Mouse (Mus musculus) myocyte (in vitro differentiated cells): ENCODE measurements around the gene Qtrt1. TPM values are rescaled to one million over a fixed set of nuclear protein-coding genes. Genes with fewer than 3 reads are reported as not detected.
A peak's percentile ranks its signal among the peaks of the same experiment; 100 is the strongest.
"Not testable (repeated sequence)": the region's sequence is repeated elsewhere in the genome, so short reads cannot be mapped to it uniquely, and the experiment has no call there.

Source experiments
- H3K27me3 ChIP-seq: one replicate; pipeline ENCODE4 v1.6.1; 2011; ENCODE audit not compliant: control insufficient read depth, insufficient read depth, insufficient read length
- H3K36me3 ChIP-seq: one replicate; pipeline ENCODE4 v1.6.1; 2011; ENCODE audit not compliant: control insufficient read depth, insufficient read depth
- H3K4me2 ChIP-seq: one replicate; pipeline ENCODE4 v1.6.1; 2011; ENCODE audit warnings: low read depth, control low read depth
- H3K4me3 ChIP-seq: one replicate; pipeline ENCODE4 v1.5.1; 2011; ENCODE audit warnings: mild to moderate bottlenecking, control low read depth, moderate library complexity
- H3K79me2 ChIP-seq: one replicate; pipeline ENCODE4 v1.6.1; 2011; ENCODE audit not compliant: control insufficient read depth, insufficient read depth
- H3ac ChIP-seq: one replicate; pipeline ENCODE4 v1.6.1; 2011; ENCODE audit not compliant: control insufficient read depth, insufficient read length
- CEBPB ChIP-seq: IDR thresholded peaks from 2 replicates; pipeline ENCODE4 v1.6.1; 2011; ENCODE audit warnings: mild to moderate bottlenecking, moderate library complexity; ENCODE audit not compliant: poor library complexity, insufficient read depth, severe bottlenecking
- E2F4 ChIP-seq: IDR thresholded peaks from one replicate; pipeline ENCODE4 v1.6.1; 2011; ENCODE audit warnings: mild to moderate bottlenecking, control low read depth, moderate library complexity; ENCODE audit not compliant: insufficient read depth
- MAX ChIP-seq: IDR thresholded peaks from one replicate; pipeline ENCODE4 v1.6.1; 2011; ENCODE audit warnings: low read depth, mild to moderate bottlenecking, control low read depth
- MYOD1 ChIP-seq, 3 experiments: IDR thresholded peaks; one replicate each; pipeline ENCODE4 v1.6.1; 2011; ENCODE audit warnings: control low read depth in 2 of 3, low read depth in 2 of 3, mild to moderate bottlenecking in 2 of 3, moderate library complexity in 1 of 3; ENCODE audit not compliant: insufficient read length in 2 of 3, control insufficient read depth in 1 of 3
- MYOG ChIP-seq, 3 experiments: IDR thresholded peaks; one replicate each; pipeline ENCODE4 v1.6.1; 2011; ENCODE audit warnings: control low read depth in 2 of 3, low read depth in 2 of 3, mild to moderate bottlenecking in 2 of 3; ENCODE audit not compliant: insufficient read length in 2 of 3, control insufficient read depth in 1 of 3, insufficient read depth in 1 of 3
- POLR2A ChIP-seq: IDR thresholded peaks from one replicate; pipeline ENCODE4 v1.6.1; 2011; ENCODE audit warnings: low read depth, mild to moderate bottlenecking, control low read depth, moderate library complexity; ENCODE audit not compliant: insufficient read length
- POLR2AphosphoS2 ChIP-seq: IDR thresholded peaks from one replicate; pipeline ENCODE4 v1.6.1; 2011; ENCODE audit warnings: low read depth, control low read depth; ENCODE audit not compliant: insufficient read length
- REST ChIP-seq: IDR thresholded peaks from one replicate; pipeline ENCODE4 v1.6.1; 2011; ENCODE audit warnings: mild to moderate bottlenecking, control low read depth, moderate library complexity; ENCODE audit not compliant: insufficient read depth, insufficient read length
- SRF ChIP-seq: IDR thresholded peaks from one replicate; pipeline ENCODE4 v1.6.1; 2011; ENCODE audit warnings: low read depth; ENCODE audit not compliant: control insufficient read depth, insufficient read length
- TCF12 ChIP-seq: IDR thresholded peaks from one replicate; pipeline ENCODE4 v1.6.1; 2011; ENCODE audit warnings: mild to moderate bottlenecking, control low read depth; ENCODE audit not compliant: poor library complexity, insufficient read depth, severe bottlenecking
- TCF3 ChIP-seq: IDR thresholded peaks from one replicate; pipeline ENCODE4 v1.6.1; 2011; ENCODE audit warnings: low read depth, control low read depth; ENCODE audit not compliant: insufficient read length
- USF1 ChIP-seq: IDR thresholded peaks from one replicate; pipeline ENCODE4 v1.6.1; 2011; ENCODE audit warnings: low read depth, mild to moderate bottlenecking, control low read depth, moderate library complexity
- polyA plus RNA-seq: library from polyadenylated mRNA; unstranded; fragments of >200 nt; fragmentation: generic; extraction: Trizol; gene quantifications from one replicate; pipeline ENCODE4 v1.2.1, GENCODE M21; 2012; ENCODE audit warnings: missing spikeins

The Qtrt1 gene
- polyA plus RNA-seq, 1 experiment: 55.3 TPM

DNA sequence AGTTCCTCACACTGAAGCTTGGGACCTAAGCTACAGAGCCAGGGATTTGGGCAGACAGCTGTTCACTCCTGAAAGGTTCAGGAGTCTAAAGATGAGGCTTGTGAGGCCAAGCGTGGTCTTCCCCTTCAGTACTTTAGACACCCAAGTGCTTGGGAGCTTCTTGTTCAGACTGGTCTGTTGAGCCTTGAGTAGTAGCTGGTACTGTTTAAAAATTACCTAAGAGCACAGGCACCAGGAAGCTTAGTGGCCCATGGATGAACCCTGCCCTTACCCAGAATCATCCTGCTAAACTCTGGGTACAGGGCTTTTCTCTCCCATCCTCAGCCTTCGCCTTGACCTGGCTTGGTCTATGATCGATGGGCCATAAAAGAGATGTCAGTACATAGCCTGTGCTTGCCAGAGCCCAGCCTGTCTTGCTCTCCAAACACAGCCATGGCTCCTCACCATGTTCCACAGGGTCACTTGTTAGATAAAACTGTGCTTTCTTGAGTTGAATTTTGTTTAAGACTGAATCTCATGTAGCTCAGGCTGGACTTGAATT lies 48.8 kb downstream of the Qtrt1 start:
- Histone ChIP-seq H3K4me3 (no peak overlapping the region), H3K79me2 (peaks cover 42% of the 10 kb centered on the region), H3K27me3 (no peaks in the 10 kb centered on the region), H3K36me3 (peaks cover 21% of the 10 kb centered on the region), H3K4me2 (no peak overlapping the region), H3ac (no peak overlapping the region)
- TF ChIP-seq E2F4 (no peak), POLR2A (no peak), MYOD1 (IDR thresholded peaks at IDR 0.05; ENCODE audit: control insufficient read depth in 1 of 3, insufficient read length in 2 of 3, low read depth in 2 of 3) (no peak), MAX (no peak), POLR2AphosphoS2 (no peak), MYOG (IDR thresholded peaks at IDR 0.05; ENCODE audit: control insufficient read depth in 1 of 3, insufficient read depth in 1 of 3, insufficient read length in 2 of 3, low read depth in 2 of 3) (no peak), USF1 (no peak), REST (no peak), TCF12 (no peak), SRF (no peak), TCF3 (no peak), CEBPB (no peak)

DNA sequence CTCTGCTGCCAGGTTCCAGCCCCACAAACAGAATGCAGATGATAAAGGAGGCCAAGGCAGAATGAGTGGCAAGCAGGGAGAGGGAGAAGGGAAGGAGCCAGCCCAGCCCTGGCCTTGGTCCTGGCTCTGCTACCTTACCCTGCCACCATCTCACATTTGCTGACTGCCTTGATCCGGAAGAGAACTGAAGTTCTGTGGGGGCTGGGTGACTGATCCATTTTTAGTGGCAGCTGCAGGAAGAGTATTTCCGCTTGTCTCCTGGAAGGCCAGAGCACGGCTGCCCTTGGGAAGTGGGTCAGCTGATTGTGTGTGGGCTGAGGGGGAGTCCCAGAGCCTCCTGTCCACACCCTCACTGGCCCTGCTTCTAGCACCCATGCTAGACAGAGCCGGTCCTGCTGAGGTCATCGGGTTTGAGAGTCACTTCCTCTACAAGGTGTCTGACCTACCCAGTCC lies 51.5 kb downstream of the Qtrt1 start:
- Histone ChIP-seq H3K79me2 (peaks cover 34% of the 10 kb centered on the region), H3K4me2 (peak overlapping the region; percentile 59), H3K27me3 (no peaks in the 10 kb centered on the region), H3K4me3 (no peak overlapping the region), H3K36me3 (peaks cover 28% of the 10 kb centered on the region), H3ac (no peak overlapping the region)
- TF ChIP-seq CEBPB (no peak), TCF3 (no peak), TCF12 (no peak), POLR2A (no peak), REST (peak; percentile 44), MYOD1 (IDR thresholded peaks at IDR 0.05; ENCODE audit: control insufficient read depth in 1 of 3, insufficient read length in 2 of 3, low read depth in 2 of 3) (peak in 1 of 3 experiments; percentile 58), MYOG (IDR thresholded peaks at IDR 0.05; ENCODE audit: control insufficient read depth in 1 of 3, insufficient read depth in 1 of 3, insufficient read length in 2 of 3, low read depth in 2 of 3) (peak in 2 of 3 experiments; percentile 10 to 65), POLR2AphosphoS2 (peak; percentile 16), USF1 (peak; percentile 19), MAX (no peak), E2F4 (no peak), SRF (no peak)

DNA sequence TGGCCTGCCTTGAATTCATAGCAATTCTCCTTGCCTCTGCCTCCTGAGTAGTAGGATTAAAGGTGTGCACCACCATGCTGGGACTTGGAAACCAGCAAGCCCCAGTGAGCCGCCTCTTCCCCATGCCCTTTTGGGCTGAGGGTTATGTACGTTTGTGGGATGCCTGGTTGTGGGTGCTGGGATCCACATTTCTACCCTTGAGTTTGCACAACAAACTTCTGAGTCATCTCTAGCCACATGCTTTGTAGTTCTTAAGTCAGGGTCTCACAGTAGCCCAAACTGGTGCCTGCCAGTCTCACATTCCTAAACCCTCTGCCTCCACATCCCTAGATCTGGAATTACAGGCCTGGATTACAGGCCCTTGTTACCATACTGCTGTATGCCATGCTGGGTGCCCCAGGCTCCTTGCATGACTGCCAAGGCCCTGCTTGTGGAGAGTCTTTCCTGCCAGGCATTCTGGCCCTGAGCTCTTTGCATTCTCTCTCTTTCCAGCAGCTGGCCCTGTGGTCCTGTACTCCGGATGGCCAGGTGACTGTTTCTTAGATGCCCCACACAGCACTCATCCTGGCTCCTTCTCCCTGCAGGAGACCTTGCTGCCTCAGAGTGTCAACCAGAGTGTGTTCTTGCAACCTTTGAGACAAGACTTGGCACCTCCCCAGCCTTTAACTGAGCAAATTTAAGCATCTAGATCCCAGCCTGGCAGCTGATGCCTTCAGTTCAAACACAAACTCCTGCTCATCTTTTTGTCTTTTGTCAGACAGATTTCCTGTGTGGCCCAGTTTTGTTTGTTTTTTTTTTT lies 52.3 kb downstream of the Qtrt1 start:
- Histone ChIP-seq H3ac (no peak overlapping the region), H3K27me3 (no peaks in the 10 kb centered on the region), H3K4me3 (no peak overlapping the region), H3K4me2 (peak overlapping the region; percentile 59), H3K79me2 (peaks cover 29% of the 10 kb centered on the region), H3K36me3 (peaks cover 25% of the 10 kb centered on the region)
- TF ChIP-seq POLR2A (no peak), E2F4 (no peak), MAX (no peak), CEBPB (peak; percentile 64), TCF3 (no peak), MYOG (IDR thresholded peaks at IDR 0.05; ENCODE audit: control insufficient read depth in 1 of 3, insufficient read depth in 1 of 3, insufficient read length in 2 of 3, low read depth in 2 of 3) (no peak)

DNA sequence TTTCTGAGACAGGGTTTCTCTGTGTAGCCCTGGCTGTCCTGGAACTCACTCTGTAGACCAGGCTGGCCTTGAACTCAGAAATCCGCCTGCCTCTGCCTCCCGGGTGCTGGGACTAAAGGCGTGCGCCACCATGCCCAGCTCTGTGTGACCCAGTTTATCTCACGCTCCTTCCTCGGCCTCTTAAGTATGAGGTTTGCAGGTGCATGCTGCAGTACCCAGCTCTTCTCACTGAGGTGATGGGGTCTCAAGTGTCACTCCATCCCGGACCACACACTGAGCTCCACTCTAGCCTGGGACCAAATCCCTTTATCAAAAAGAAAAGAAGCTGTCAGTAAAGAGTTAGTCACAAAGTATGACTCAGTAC lies 52.9 kb downstream of the Qtrt1 start:
- H3ac ChIP-seq, H3K4me3 ChIP-seq, H3K27me3 ChIP-seq, H3K4me2 ChIP-seq: not testable (repeated sequence)
- H3K79me2 ChIP-seq: peaks cover 23% of the 10 kb centered on the region
- H3K36me3 ChIP-seq: peaks cover 21% of the 10 kb centered on the region

DNA sequence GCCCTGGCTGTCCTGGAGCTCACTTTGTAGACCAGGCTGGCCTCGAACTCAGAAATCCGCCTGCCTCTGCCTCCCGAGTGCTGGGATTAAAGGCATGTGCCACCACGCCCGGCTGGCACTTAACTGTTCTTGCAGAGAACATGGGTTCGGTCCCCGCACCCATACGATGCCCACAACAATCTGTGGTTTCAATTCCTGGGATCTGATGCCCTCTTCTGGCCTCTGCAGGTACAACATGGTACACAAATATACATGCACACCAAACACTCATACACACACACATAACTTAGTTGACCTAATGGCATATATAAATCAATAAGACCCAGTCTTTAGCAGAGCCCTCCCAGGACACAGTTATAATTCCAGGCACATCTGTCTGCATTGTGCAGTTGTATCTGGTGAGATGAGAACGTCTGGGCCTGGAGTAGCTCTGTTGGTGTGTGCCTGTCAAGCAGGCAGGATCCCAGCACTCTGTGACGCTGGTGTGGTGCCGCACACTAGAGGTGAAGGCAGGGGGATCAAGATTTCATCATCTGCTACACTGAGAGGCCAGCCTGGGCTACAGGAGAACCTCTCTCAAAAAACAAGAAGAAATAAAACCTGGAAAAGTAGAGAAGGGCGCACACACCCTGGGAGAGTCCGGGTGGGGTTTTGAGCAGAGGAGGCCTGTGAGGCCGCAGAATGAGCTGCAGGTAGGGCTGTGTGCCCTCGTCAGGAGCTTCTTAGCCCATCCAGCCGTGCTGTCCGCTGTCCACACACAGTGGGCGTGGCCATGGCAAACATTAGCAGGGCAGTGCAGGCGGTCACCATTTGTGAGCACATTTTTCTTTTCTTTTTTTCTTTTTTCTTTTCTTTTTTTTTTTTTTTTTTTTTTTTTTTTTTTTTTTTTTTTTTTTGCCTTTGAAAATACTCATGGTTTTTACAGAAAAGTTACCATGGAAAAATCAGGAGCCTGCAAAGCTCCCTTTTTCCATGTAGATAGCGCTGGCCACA lies 57.7 kb downstream of the Qtrt1 start:
- peaks cover 49% of the 10 kb centered on the region for H3K36me3 ChIP-seq
- TF ChIP-seq POLR2A (peak; percentile 18), POLR2AphosphoS2 (no peak)
- H3K27me3 ChIP-seq: no peaks in the 10 kb centered on the region
- H3K4me3 ChIP-seq: no peak overlapping the region
- H3ac ChIP-seq: no peak overlapping the region
- no peak overlapping the region for H3K4me2 ChIP-seq
- H3K79me2 ChIP-seq: no peaks in the 10 kb centered on the region

Other genes starting within 250 kb of the Qtrt1 start
- gene Pde4a, start 246.1 kb upstream of the Qtrt1 start, polyA plus RNA-seq: 3.6 TPM
- 34.1 TPM for gene Keap1, start 172.5 kb upstream of the Qtrt1 start, polyA plus RNA-seq
- 0.22 TPM for gene S1pr5, start 163.4 kb upstream of the Qtrt1 start, polyA plus RNA-seq
- gene Atg4d, start 146.5 kb upstream of the Qtrt1 start, polyA plus RNA-seq: 39.8 TPM
- gene Kri1, start 123.9 kb upstream of the Qtrt1 start, polyA plus RNA-seq: 31.4 TPM
- 53.2 TPM for gene Cdkn2d, start 120.4 kb upstream of the Qtrt1 start, polyA plus RNA-seq
- not detected for gene Ap1m2, start 99.5 kb upstream of the Qtrt1 start, polyA plus RNA-seq
- gene Slc44a2, start 91.1 kb upstream of the Qtrt1 start, polyA plus RNA-seq: 173 TPM
- gene Ilf3, start 44.0 kb upstream of the Qtrt1 start, polyA plus RNA-seq: 56.6 TPM
- 157 TPM for gene Dnm2, start 13.1 kb downstream of the Qtrt1 start, polyA plus RNA-seq
- gene Tmed1, start 98.4 kb downstream of the Qtrt1 start, polyA plus RNA-seq: 47.3 TPM
- 0.22 TPM for gene AB124611, start 114.3 kb downstream of the Qtrt1 start, polyA plus RNA-seq
- 48.1 TPM for gene Carm1, start 135.1 kb downstream of the Qtrt1 start, polyA plus RNA-seq
- gene Timm29, start 180.9 kb downstream of the Qtrt1 start, polyA plus RNA-seq: 26.3 TPM
- 13.2 TPM for gene Yipf2, start 181.0 kb downstream of the Qtrt1 start, polyA plus RNA-seq
- 68.0 TPM for gene Smarca4, start 204.3 kb downstream of the Qtrt1 start, polyA plus RNA-seq